Mouse (Mus musculus) neutrophil, adult 5-6 weeks (primary cell): ENCODE data around the gene 4930522H14Rik. TPM values are rescaled to one million over a fixed set of nuclear protein-coding genes. Genes with fewer than 3 reads are reported as not detected.
A peak's percentile ranks its signal among the peaks of the same experiment; 100 is the strongest.

Source experiments
- ATAC-seq: fragments of 151-379, 151-347 bp; 2 replicates; pipeline ENCODE4 v1.8.0; 2017; ENCODE audit warnings: mild to moderate bottlenecking, moderate TSS enrichment; ENCODE audit not compliant: insufficient number of reproducible peaks, poor library complexity, low FRiP score, severe bottlenecking; ENCODE audit errors: extremely low read depth
- total RNA-seq: library from RNA; stranded (forward); fragments of 200-1000 nt; gene quantifications from 2 replicates; pipeline ENCODE4 v1.2.3, GENCODE M21; 2017

4930522H14Rik gene
- total RNA-seq: not detected in 2 replicates

GRCm38 (mm10) chr4:109531111-109531510 is at the start of gene 4930522H14Rik:
Gene 4930522H14Rik, minus strand, starts transcription at chr4:109531297.
- ATAC-seq: no peak

DNA sequence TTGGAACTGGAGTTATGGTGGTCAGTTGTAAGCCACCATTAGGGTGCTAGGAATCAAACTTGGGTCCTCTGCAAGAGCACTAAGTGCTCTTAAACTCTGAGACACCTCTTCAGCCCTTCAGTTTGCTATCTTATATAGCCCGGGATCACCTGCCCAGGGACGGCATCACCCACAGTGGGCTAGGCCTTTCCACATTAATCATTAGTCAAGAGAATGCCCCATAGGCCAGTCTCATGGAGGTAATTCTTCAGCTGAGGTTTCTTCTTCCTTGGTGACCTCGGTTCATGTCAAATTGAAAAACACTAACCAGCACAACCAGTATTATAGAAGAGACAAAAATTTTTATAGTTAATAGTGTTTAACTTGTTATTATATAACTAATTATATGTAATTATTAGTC is 47.3 kb upstream of the 4930522H14Rik start:
- ATAC-seq: no peak

DNA sequence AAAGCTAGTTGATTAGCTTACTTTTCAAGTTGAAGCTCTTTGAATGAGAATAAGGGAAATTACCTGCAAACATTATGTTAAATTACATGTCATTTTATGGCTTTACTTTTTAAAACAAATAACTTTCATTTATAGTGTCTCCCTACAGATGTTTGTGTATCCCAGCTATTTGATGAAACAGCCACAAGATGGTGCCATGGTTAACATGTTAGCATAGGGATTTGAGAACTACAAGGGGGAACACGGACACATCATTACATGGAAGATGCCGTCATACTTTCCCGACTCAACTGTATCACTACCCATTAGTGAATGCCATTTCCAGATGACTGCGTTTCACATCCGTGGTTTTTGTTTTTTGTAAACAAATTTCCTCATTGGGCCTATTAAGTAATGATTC is 45.8 kb upstream of the 4930522H14Rik start:
- ATAC-seq: no peak

GRCm38 (mm10) chr4:109574845-109575244 is 43.7 kb upstream of the 4930522H14Rik start:
- ATAC-seq: no peak

DNA sequence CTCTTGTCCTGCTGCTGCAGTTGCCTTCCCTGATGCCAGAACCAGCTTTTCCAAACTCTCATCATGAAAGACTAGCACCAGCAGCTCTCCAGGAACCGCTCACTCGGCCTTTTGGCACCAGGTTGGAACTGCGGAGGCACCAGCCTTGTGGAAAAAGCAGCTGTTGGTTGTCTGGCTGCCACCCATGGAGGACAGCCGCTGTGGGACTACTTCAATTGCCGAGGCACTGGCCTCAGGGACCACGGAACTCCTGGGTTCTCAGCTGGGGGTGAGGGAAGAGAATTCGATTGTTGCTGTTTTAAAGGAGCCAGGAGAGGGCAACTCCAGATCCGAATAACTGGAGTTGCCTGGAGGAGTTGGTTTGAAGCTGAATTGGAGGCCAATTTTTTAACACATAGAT is 43.2 kb upstream of the 4930522H14Rik start:
- ATAC-seq: no peak

DNA sequence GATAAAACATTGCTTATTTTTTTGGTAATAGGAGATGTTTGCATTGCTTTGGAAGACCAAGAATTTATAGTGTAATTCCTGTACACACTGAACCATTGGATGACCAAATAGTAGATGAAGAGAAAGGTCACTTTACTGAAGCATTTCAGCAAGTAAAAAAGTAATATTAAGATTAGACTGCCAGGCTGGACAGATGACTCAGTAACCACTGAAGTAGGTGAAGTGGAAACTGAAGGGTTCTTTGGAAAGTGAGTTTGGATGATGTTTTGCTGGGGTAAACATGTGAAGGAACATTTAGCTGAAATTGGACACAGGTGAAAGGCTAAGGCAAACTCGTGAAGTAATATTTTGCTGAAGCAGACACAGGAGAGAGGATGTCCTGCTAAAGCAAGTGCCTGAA is 41.5 kb upstream of the 4930522H14Rik start:
- no peak for ATAC-seq

DNA sequence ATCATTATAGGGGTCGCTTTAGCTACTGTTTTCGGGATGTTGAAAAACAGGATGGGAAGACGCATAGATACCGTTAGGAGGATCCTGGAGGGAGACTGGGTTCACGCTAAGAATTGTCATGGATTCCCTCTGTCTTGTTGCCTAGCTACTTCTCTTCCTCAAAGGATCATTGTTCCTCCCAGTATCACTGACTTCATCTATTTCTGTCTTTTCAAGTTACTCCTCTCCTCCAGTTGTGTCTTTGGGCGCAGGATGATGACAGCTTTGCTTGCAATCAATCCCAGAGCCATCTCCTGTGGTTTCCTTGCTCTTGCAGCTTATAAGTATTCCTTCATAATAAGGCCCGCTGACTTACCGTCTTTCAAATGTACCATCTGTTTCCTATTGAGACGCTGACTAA is 38.3 kb upstream of the 4930522H14Rik start:
- ATAC-seq: no peak

GRCm38 (mm10) chr4:109568959-109569358 is 37.9 kb upstream of the 4930522H14Rik start:
- no peak for ATAC-seq

GRCm38 (mm10) chr4:109564711-109565110 is 33.6 kb upstream of the 4930522H14Rik start:
- ATAC-seq: no peak

DNA sequence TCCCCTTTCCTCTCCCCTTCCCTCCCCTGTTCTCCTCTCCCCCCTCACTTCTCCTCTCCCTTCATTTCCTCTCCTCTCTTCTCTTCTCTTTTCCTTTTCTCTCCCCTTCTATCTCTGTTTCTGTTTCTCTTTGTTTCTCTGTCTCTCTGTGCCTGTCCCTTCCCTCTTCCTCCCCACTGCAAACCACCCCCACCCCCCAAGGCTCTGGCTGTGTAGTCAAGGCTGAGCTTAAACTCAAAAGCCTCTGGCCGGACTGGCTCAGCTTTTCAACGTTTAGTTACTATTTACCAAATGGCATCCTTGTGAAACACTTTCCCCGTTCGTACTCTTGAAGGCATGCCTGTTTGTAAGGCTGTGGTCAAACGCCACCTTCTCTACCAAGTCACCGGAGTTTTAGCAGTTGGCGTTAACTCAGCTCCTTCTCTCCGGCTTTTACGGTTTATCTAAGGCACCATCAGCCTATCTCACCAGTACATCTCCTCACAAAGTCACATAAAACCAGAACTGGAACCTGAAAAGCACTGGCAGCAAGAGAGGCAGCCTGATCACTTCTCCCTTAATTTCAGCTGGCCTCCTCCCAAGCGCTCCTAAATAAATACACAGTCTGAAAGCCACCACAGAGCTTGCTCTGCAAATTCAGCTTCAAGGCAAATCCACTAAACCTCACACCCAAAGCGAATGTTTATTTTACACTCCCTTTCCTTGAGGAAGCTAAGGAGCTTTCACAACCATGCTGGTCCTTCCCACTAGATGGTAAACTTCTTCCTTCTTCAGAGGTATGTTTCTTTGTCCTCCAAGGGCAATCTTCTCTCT is 19.4 kb upstream of the 4930522H14Rik start:
- ATAC-seq: no peak

DNA sequence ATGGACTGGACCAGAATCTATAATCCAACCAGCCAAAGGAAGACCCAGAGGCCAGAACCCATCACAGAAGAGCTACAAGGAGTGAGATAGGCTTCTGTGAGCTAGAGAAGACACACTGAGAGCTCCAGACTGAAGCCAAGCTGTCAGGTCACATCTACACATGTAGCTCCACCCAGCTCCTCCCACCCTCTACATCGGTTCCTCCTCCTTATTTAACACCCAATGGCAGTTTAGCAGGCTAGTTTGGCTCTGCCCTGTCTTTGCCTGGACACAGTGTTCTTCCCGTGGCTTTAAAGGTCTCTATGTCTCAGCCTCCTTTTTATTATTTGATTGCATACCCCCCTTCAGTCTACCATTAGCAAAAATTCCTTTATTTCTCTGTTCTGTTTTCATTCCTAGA is 16.2 kb upstream of the 4930522H14Rik start:
- ATAC-seq: no peak

- ATAC-seq: no peak
Measured at GRCm38 (mm10) chr4:109546538-109546937, 15.4 kb upstream of the 4930522H14Rik start.

- ATAC-seq: no peak
Measured at GRCm38 (mm10) chr4:109530245-109530816, 766 bp downstream of the 4930522H14Rik start.

- ATAC-seq: peak; percentile 91
Measured at GRCm38 (mm10) chr4:109504885-109505284, 26.2 kb downstream of the 4930522H14Rik start.

DNA sequence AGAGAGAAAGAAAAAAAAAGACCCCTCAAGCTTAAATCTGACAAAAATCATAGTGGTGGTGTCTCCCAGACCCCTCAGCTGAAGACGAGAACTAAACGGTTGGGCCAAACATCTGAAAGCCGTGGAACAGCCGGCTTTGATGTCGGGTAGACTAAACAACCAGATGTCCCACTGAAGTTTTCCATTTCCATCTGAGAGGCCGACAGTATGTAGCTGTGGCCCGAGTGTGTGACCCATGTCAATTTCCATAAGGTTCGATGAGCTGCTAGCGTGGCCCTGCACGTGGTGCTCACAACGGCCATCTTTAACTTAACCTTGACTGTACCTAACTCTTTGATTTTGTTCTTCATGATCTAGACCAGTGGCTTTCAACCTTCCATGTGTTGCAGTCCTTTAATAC is 32.6 kb downstream of the 4930522H14Rik start:
- no peak for ATAC-seq

DNA sequence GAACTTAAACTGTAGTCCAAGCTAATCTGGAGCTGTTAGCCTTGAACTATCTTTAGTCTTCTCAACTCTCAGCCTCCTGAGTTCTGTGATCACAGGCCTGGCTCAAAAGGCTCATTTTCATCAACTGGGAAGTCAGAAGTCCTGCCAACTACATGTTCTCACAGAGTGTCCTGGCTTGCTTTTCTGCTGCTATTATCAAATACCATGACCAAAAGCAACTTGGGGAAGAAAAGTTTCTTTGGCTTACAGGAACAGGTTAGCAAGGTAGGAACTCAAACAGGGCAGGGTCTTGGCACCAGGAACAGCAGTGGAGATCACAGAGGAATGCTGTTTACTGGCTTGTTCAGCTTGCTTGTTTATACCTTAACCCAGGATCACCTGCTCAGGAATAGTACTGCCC is 37.5 kb downstream of the 4930522H14Rik start:
- ATAC-seq: no peak

DNA sequence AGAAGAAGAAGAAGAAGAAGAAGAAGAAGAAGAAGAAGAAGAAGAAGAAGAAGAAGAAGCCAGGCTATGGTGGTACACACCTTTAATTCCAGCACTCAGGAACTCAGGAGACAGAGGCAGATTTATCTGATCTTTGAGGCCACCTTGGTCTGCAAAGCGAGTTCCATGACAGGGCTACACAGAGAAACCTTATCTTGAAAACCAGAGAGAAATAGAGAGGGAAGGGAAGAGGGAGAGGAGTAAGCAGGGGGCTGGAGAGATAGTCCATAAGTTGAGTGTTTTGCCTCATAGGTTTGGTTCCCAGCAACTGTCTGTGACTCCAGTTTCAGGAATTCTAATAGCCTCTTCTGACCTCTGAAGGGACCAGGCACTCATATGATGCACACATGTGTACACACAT is 42.3 kb downstream of the 4930522H14Rik start:
- no peak for ATAC-seq

DNA sequence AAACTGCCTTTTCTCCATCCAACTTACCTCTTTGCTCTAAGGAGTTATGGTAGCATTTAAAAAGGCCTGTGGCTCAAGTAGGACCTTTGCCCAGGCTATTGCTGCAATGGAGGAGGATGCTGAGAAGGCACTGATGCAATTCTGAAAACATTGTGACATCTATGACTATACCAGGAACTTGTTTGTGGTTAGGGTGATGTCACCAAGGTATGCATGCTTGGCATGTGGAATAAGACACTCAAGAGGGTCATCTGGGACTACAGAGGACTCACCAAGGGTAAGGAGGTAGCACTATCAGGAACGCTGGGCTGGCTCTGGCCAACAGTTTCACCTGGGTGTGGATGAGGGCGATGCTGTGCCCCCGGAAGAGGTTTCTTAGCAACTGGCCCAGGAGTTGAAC is 46.5 kb downstream of the 4930522H14Rik start, which contains the start of gene Rnf11:
TSS of gene Rnf11 (minus strand) at position 108 of the 400 bp plus-strand sequence.
- ATAC-seq: peak; percentile 98

GRCm38 (mm10) chr4:109482701-109483100 is 48.4 kb downstream of the 4930522H14Rik start:
- no peak for ATAC-seq

DNA sequence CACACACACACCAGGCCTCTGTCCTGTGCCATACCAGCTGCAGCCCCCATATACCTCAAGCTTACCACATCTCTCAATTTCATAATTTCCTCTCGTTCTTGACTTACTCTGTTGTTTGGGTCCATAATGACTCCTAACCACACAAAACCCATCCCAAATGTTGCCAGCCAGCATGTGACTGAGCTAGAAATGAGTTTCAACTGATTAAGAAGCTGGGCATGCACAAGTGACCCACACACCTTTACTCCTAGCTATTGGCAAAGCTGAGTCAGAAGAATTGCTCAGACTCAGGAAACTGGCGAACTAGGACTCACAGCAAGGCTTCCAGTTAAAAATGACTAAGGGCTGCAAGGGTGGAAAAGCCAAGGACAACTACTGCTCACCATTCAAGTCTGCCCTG is 49.7 kb downstream of the 4930522H14Rik start:
- ATAC-seq: no peak
